Mouse (Mus musculus): ENCODE results near the gene Gm9507.
"Not testable (repeated sequence)": the region's sequence is repeated elsewhere in the genome, so short reads cannot be mapped to it uniquely, and the experiment has no call there.

GRCm38 (mm10) chr10:77771225-77771624 is 40.4 kb downstream of the Gm9507 start, which contains the start of gene Gm3238:
- not testable (repeated sequence) for TF ChIP-seq GATA1, TAL1 (IDR thresholded peaks at IDR 0.05; ENCODE audit: low read length)
